Mouse (Mus musculus) effector memory CD4-positive, alpha-beta T cell, adult 7 months (primary cell): ENCODE data around the gene Ncoa5. TPM values are rescaled to one million over a fixed set of nuclear protein-coding genes. Genes with fewer than 3 reads are reported as not detected.

Experiments
- polyA plus RNA-seq: library from polyadenylated mRNA; unstranded; fragments of 100-300 nt; shearing (Covaris generic); gene quantifications from one replicate; pipeline ENCODE4 v1.2.1, GENCODE M21; 2017

Ncoa5 gene
- 33.1 TPM for polyA plus RNA-seq

DNA sequence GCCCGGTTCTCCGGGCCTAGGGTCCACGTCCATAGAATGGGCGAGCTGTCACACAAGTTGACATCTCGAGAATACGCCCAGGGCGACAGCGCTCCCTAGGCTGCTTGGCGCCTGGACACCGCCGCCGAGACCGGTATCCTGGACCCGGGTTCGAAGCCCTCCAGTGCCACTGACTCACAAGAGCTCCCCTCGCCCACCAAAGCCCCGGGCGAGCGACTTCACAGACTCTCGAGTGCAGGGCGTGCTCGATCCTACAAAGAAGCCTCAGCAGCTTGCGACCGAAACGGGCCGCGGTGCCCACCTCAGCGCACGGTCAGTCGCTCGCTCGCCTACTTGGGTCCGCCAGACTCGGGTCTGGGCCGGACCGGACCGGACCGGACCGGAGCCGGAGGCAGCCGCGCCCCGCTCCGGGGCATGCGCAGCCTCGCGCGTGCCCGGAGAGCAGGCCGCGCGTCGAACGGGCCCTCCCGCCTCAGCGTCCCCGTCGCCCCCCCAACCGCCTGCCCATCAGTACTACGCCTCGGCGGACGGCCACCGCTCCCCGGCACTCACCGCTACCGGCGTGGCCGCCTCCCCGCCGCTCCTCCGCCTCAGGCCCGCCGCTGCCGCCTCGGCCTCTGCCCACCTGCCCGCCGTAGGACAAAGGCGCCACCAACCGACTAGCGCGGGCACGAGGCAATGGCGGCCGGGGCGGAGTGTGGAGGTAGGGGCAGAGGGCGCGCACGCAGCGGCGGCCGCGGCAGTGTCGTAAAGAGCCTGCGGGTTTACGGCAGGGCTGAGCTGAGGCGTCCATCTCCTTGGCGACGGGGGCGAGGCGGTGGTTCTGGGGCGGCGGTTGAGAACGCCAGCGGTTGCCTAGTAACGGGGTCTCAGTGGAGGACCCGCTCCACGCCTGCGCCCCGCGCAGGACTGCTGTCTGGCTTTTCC is at the start of gene Ncoa5:
Gene Ncoa5, minus strand, starts transcription at position 737 of the 927 bp plus-strand sequence.

DNA sequence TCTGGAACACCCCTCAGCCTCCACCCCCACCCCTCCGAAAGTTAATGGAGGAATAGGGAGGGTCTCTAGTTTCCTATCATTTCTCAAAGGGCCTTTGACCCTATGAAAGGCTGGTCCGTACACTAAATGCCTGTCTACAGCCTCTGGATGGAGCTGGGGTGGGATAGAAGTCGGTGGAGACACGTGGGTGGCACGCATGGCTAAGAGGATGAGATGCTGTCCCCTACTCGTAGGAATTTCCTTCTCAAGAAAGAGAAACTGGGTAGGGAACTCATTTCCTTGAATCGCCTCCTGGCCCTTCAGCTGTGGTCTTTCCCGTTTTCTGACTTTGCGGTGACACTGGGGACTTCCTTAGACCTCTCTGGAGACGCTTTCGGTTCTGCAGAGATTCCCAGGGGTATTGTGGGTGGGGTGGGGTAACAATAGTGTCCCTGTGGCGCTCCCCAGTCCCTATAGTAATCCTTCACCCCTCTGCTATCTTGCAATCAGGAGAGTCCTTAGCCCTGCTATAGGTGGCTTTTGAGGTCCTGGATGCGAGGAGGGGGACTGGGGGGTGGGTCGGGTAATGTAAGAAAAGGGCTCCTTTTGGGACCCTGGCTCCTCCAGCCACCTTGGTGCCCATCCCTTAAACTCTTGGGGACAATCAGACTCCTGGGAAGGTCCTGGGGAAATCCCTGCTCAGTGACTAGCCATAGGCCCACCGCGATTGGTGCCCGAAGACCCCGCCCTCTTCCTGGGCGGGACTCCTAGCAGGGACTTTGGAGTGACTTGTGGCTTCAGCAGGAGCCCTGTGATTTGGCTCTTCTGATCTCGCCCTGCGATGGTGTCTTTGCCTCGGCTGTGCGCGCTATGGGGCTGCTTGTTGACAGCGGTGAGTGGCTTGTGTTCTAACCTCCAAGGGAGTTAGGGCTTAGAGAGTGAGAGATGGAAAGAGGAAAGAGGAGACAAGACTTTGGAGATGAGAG is 20.5 kb upstream of the Ncoa5 start, which contains the start of gene Cd40:
Gene Cd40, plus strand, starts transcription at position 740 of the 965 bp plus-strand sequence.

DNA sequence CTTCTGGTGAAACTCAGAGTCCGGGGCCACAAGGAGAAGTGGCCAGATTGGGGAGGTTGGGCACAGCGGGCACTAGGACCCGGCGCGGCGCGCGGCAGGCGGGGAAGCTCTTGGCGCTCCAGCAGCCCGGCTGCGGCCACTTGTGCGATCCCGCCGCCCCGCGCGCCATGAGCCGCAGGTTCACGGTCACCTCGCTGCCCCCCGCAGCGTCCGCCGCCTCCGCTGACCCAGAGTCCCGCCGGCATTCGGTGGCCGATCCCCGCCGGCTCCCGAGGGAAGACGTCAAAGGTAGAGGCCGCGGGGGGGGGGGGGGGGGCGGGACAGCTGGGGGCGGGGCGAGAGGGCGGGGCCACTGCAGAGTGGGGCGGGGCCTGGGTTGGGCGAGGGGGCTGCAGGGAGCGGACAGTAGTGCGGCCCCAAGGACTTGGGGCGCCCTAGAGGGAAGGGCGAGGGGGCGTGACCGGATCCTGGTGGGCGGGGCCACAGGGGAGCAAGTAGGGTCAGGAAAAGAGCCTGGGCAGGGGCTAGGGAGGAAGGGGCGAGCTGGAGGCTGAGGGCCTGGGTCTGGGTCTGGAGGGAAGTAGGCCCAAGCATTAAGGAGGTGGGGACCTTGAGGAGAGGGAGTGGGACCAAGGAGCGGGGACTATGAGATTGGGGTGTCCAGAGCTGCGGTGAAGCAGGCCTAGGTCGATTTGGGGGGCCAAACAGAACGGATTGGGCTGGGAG is 73.8 kb downstream of the Ncoa5 start, which contains the start of gene Slc12a5:
Gene Slc12a5, plus strand, starts transcription at position 87 of the 726 bp plus-strand sequence.

Other genes starting within 250 kb of the Ncoa5 start
- gene Snx21, start 249.0 kb downstream of the Ncoa5 start, polyA plus RNA-seq, result 5.0 TPM
- 26.4 TPM for gene Acot8, start 230.0 kb downstream of the Ncoa5 start, polyA plus RNA-seq
- gene Zswim3, start 229.8 kb downstream of the Ncoa5 start, polyA plus RNA-seq, result 3.5 TPM
- 15.3 TPM for gene Zswim1, start 212.2 kb downstream of the Ncoa5 start, polyA plus RNA-seq
- gene Spata25, start 206.3 kb downstream of the Ncoa5 start, polyA plus RNA-seq, result not detected
- gene Ctsa, start 202.0 kb downstream of the Ncoa5 start, polyA plus RNA-seq, result 161 TPM
- gene Neurl2, start 201.4 kb downstream of the Ncoa5 start, polyA plus RNA-seq, result 1.0 TPM
- 5.1 TPM for gene Pltp, start 177.2 kb downstream of the Ncoa5 start, polyA plus RNA-seq
- gene Pcif1, start 155.6 kb downstream of the Ncoa5 start, polyA plus RNA-seq, result 150 TPM
- 40.3 TPM for gene Zfp335, start 123.1 kb downstream of the Ncoa5 start, polyA plus RNA-seq
- gene Mmp9, start 94.1 kb downstream of the Ncoa5 start, polyA plus RNA-seq, result 3.8 TPM
- gene Slc12a5, start 74.1 kb downstream of the Ncoa5 start, polyA plus RNA-seq, result 0.44 TPM
- 0.52 TPM for gene Cd40, start 20.8 kb upstream of the Ncoa5 start, polyA plus RNA-seq
- not detected for gene 1700025C18Rik, start 55.9 kb upstream of the Ncoa5 start, polyA plus RNA-seq
- 0.10 TPM for gene Cdh22, start 200.0 kb upstream of the Ncoa5 start, polyA plus RNA-seq